Mouse (Mus musculus) forelimb bud, embryonic 11.5 days (tissue): ENCODE data around the gene Zdhhc1.

Source experiments
- DNase-seq: peaks from one replicate; pipeline ENCODE4 v3.0.0-alpha.2; 2012; ENCODE audit warnings: low read depth, low spot score

Zdhhc1 gene

DNA sequence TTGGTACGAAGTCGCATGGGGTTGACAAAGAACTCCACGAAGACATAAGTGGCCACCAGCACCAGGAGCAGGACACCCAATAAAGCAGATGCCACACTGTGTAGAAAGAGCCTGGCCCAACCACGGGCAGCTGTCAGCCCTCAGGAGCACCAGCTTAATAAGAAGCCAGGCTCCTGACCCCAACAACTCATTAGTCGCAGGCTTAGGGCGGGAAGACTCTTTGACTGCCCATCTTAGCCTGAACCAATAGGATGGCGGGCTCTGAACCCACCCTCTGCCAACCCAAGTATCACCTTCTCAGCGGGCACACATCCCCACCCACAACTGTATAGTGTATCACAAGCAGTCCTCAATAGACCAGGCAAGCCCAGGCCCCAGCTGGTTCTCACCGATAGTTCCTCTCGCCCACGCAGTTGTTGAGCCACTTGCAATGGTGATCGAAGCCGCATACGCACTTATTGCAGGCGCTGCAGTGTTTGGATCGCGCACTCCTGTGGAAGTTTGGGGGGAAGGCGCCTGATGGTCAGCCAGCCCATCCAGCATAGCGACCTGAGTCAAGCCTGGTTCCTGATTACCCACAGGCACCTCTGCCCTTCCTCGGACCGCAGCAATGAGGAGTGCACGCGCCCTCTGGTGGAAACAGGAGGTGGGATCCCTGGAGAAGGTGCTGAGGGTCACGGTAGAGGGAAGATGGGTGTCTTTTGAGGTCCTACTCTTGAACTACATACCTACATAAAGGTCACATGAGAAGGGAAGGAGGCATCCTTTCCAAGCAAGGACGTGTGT lies 19.9 kb downstream of the Zdhhc1 start:
- DNase-seq = no peak

DNA sequence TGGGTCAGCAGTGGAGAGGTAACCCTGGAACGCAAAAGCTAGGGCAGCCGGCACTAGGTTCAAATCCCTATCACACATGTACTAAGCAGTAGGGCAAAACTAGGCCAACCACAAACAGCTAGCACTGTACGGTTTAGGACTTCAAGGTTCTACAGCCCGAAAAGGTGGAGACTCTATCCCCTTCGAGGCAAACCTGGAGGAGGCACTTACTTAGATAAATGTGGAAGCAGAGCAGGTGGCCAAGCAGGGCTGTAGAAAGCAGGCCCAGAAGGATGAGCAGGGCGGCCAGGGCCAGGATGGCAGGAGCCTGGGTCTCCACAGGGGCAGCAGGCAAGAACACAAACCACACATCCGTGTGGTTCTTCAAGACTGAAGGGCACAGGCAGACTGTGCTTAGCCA lies 20.5 kb downstream of the Zdhhc1 start:
- no peak for DNase-seq

DNA sequence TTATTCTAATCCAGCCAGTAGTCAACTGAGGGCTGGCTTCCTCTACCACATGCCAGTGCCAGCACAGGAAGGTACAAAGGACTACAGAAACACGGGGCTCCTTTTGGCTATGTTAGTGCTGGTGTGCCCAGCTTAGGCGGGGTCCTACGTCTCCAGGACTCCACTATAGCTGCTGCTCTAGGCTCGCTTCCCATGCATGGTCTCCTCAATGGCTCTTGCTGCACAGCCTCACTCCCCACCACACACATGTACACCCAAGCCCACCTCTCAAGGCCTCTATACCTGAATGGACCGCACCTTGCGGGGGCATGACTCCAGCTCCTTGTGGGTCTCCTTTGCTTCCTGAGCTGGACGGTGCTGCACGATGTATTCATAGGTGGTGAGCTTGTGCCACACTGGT lies 21.0 kb downstream of the Zdhhc1 start:
- no peak for DNase-seq

DNA sequence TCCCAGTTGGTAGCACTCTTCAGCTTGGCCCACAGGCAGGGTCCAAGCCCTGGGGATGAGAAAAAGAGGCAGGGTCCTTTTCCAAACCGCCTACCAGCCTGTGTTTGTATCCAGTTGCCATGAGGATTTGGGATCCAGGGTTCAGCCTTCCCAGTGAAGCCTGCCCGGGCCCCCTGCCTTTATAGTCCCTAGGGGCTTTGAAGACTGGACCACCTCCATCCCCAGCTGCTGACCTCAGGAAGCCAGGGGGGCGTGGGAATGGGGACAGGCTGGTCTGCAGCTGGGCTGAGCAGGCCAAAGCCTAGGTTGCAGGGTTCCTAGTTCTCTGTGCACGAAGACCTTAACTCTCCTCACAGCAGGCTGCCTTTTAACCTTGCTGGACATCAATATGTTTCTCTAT lies 21.4 kb downstream of the Zdhhc1 start:
- no peak for DNase-seq

DNA sequence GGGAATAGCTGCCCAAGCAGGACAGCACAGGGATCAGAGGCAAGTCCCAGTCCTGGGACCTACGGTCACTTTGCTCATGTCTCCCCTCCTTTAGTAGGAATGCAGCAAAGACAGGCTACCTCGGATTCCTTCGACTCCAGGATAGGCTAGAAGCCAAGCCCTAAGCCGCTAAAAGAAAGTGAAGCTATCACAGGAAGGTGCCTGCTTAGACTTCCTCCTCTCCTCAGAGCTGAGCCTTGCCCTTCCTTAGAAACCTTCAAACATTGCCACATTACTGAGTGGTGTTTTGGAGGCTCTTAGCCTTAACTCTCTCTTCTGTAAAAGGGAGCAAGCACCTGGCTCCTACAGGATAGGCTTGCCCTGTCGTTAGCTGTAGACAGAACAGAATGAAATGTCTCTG lies 22.0 kb downstream of the Zdhhc1 start:
- no peak for DNase-seq

DNA sequence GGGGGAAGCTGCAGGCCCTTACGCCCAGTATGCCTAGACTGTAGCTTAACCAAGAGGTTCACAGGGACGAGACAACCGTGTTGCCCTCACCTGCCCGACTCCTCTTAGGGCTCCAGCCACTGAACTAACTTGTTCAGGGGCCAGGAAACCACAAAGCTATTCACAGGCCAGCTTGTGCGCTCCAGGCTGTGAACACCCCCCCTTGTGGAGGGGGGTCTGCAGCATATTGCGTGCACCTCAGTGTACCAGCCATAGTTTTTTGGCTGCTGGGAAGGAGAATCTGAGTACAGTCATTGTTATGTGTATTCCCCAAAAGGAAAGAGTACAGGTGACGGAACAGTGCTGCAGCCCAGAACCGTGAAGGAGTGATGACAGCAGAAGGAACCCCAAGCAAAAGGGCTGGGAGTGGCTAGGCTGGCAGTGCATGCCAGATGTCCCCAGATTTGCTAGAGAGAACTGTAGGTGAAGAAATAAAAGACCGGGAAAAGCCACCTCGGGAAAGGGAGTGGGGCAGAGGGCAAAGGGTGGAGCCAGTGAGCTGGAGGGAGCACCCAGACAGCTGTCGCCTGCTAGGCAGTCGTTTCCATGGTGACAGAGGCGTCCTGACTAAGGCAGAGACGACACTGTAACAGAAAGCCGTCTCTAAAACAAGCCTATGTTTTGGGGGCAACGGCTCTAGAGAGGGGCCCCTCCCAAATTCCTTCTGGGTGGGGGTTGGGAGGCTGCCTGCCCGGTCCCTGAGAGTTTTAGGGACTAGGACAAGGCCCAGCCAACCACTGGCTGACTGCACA lies 22.7 kb downstream of the Zdhhc1 start:
- peak; percentile 63 for DNase-seq

DNA sequence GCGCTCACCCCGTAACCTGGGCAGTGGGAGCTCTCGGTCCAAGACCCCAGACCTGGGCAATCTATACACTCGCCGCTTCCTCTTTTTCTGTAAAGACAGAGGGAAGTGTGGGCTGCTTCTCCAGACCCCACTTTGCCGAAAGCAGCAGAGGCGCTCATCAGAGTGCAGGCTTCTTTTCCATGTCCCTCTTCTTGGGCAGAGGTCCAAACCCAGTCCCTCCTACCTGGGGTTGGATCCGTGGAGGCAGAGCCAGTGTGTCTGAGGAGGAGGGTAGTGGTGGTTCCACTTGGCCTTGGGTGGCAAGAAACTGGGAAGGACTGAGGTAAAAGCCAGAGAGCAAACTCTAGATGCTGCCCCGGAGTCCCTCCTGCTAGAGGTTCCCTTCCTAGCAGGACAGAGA lies 23.7 kb downstream of the Zdhhc1 start:
- DNase-seq = no peak

DNA sequence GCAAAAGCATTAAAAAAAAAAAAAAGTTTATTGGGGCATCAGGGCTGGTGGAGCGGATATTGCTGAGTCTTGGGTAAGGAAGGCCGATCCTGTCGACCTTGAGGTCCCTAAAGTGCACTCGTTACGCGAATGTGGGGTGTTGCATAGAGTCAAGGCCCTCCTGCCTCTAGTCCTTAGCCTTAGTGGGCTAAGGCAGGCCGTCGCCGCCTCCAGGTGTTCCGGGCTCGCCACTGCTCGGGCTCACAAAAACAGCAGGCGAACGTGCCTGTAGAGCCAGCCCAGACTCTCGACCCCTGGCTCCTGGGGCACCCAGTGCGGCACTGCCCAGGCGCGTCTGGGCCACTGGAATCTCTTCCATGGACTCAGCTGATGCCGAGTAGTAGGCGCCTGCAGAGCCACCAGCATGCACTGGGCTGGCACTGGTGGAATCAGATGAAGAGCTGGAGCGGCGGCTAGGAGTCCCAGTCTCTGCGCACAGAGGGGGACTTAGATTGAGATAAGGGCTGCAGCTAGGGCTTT lies 24.2 kb downstream of the Zdhhc1 start:
- DNase-seq = no peak

DNA sequence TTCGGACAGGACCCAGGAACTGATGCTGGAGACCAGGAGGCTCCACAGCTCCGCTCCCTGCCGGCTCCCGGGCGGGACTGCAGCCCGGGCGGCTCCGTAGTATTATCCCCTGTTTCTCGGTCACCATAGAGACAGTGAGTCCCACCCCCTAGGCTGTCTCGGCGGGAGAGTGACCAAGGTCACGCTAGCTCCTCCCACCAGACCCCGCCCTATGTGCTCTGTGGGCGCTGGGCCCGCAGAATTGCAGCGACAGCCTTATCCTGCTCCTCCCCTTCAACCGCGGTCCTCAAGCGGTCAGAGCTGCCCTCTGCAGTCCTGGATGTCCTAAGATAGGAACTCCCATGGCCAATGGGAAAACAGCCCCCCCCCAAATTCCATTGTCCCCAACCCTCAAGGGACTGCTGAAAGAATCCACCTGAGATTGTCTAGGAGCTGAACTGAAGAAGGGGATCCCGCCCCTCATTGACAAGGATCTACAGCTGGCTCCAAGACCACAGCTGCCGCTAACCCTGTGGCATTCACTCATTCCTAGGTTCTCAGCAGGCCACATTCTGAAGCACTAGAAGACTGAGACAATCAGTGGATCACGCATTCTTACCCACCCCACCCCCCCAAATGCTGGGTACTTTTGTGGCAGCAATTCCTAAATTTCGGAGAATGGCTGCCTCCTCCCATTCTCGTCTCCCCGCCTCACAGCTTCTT lies 25.2 kb downstream of the Zdhhc1 start, which contains the start of gene Tppp3:
Gene Tppp3, minus strand, starts transcription at position 213 of the 702 bp plus-strand sequence.
- DNase-seq = peak; percentile 94

DNA sequence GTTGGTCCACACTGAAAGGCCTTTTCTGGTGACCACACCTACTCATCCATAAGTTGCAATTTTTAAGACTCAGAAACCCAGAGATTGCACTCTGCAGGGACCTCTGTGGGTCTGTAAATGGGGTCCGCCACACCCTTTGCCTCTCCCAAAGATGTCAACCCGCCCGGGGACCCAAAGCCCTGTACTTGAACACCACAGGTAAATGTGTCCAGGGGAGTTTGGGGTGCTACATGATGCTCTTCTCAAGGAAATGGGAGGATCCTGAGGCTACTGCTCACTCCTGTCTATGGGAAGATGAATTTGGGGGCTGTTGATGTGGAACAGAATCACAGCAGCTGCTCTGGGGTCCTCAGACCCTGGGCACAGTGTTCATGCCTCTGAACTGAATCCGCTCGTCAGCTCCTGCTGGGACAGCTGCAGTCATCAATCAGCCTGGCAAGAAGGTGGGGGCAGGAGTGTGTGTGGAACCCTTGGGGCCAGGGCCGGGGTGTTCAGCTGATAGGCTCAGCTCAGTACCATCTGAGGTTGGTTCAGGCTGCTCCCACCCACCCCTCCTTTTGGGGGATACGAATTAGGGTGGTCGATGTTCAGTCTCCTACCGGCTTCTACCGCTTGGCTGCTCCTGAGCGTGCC lies 25.9 kb downstream of the Zdhhc1 start:
- DNase-seq = no peak

DNA sequence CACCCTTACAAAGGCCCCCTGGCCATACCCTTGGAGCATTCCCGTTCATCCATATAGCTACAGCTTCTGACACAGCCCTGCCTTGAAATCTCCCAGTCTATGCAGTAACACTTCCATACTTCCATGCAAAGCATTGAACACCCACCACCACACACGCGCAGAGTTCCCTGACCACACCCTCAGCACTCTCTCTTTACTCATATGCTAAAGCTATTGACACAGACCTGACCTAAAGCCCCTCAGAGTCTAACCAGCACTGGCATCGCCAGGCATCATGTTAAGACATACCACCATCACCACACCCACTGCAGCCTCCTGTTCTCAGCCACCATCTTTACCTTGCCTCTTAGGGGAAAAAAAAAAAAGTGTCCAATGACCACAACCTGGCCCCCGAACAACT lies 26.4 kb downstream of the Zdhhc1 start:
- no peak for DNase-seq

DNA sequence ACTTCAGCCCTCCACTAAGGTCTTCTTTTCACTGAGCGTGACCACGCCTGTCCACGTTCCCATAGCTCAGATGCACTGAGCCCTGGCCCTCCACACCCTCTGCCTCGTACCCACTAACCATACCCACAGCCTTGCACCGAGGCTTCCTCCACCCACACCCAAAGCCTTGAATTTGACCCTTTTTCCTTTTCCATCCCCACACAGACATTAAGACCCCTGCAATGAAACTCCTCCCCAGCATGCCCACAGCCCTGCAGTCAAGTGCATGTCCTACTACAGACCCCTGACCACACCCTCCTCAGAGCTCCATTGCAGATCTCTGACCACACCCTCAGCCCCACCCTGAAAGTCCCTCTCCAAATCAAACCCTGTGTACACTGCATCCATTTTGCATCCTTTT lies 26.9 kb downstream of the Zdhhc1 start:
- DNase-seq = no peak

DNA sequence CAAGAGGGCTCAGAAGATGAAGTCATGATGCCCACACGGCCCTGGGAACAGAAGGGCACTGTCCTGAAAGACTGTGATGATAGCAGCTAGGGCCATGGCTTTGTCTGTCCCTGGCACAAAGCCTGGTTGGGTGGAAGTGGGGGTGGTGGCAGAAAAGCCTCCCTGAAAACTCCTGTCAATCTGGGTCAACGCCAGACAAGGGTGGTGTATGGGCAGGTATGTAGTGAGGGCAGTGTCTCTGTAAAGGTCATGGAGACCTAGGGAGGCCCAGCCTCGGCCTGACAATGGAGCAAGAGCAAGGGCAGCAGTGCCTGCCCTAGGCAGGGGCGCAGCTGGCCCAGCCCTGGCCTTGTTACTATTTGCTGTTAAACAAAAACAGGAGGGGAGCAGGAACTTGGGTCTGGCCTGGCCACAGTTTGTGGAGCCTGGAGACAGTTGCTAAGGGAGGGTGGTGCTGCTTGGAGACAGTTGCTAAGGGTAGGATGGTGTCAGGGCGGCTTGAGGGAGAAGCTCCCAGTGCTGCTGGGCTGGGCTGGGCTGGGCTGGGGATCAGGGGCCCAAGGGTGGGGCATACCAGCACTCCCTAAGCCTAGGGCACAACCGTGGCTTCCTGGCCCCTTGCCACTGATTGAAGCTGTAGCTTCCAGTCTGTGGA lies 27.5 kb downstream of the Zdhhc1 start:
- peak; percentile 52 for DNase-seq

DNA sequence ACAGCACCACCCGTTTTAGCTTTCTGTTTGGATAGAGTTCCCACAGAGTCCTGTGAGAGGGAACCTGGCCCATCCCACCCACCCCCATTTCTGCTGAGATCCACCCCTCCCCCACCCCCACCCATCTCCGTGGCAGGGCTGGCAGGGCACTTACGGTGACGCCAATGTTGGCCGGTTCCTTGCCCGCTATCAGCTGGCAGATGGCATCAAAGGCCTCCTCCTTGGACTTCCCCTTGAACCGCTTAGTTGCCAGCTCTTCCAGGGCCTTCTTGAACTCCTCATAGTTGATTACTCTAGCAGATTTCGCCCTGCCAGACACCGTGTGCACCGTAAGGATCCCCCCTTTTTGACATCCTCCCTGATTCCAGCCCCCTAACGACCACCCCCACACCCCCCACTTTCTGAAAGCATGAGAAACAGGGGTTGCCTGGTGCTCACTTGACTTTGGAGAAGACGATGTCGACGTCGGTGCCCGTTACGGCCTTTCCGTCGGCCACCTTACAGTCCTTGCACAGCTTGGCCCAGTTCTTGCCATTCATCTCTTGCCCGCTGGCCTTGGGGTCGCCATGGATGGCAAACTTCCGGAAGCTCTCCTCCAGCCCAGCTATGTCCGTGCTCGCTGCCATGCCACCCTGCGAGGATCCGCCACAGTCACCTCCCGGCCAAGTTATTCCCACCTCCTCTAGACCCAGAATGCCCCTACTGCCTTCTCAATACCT lies 28.5 kb downstream of the Zdhhc1 start:
- DNase-seq = no peak

DNA sequence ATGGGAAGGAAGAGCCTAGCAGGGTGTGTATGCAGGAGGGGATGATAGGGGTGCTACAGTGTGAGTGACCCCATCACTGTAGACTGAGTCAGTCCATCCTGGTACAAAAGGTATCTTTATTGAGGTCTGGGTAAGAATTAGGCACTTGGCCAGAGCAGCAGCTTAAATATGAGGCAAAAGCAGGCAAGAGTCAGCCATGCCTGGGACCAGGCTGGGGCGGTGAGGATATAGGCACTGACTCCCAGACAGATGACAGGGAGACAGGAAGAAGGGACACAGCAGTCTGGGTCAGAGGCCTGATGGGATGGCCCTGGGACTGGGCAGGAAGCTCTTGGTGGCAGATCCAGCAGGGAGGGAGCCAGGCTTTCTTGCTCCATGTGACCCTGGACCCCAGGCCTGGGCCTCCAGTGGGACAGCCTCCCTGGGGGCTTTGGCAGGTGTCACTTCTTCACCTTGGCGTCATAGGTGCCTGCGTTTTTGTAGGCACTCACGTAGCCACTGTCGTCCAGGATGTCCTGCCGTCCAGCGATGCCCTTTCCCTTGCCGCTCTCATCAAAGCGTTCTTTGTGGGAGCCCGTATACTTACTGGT lies 29.2 kb downstream of the Zdhhc1 start:
- DNase-seq = no peak

DNA sequence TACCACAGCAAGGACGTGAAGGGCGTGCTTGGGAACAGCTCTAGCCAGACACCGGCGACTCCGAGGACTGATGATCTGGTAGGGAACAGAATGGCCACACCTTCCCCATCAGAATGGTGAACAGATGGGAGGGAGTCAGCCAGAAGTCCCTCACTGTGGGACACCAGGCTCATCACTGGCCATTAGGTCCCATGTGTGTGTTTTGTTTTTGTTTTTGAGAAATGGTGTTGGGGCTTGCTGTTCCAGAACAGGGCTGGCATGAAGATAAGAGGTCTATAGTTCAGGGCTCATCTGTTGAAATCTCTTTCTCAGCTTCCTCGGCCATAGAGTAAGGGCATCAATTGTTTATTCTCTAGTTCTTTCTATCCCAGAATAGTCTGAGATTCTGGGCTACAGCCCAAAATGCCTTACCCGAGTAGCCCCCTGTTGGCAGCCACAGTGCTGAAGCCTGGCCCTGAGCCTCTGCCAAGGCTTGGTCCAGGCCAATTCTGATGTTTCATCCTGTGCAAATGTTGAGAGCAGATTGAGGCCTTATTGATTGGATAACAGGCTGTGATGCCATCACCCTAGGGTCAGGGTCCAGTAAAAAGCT lies 29.9 kb downstream of the Zdhhc1 start:
- DNase-seq = no peak

DNA sequence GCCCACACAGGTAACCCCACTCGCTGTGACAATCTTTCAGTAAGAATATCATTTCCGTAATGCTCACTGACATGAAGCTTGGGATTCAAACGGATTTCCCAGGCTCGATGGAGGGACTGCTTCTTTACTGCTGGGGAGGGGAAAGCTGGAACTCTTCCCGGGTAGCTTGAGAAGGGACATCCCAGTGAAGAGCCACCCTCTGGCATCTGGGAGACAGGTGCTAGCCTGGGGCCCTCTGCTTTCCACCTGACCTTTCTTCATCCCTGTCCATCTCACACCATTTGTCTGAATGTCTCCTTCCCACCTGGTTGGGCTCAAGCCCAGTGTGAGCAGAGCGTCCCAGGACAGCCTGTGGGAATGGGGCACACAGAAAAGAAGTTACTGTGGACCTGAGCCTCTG lies 30.5 kb downstream of the Zdhhc1 start:
- no peak for DNase-seq

DNA sequence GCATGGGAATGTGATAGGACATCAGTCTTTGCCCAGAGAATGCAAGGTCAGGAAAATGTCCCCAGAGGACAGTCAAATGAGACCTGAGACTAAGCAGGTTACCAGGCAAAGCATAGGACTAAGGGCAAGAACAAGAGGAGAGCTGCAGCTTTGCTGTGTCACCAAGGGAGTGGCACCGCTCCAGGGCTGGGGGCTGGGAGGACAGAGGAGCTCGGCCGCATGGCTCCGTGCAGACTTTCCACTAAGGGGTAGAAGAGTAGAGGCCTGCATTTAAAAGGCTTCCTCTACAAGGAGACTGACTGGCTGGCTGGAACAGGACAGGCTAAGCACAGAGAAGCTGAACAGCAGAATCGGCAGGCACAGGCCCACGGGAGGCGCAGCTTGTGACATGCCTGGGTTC lies 32.1 kb downstream of the Zdhhc1 start:
- DNase-seq = no peak

DNA sequence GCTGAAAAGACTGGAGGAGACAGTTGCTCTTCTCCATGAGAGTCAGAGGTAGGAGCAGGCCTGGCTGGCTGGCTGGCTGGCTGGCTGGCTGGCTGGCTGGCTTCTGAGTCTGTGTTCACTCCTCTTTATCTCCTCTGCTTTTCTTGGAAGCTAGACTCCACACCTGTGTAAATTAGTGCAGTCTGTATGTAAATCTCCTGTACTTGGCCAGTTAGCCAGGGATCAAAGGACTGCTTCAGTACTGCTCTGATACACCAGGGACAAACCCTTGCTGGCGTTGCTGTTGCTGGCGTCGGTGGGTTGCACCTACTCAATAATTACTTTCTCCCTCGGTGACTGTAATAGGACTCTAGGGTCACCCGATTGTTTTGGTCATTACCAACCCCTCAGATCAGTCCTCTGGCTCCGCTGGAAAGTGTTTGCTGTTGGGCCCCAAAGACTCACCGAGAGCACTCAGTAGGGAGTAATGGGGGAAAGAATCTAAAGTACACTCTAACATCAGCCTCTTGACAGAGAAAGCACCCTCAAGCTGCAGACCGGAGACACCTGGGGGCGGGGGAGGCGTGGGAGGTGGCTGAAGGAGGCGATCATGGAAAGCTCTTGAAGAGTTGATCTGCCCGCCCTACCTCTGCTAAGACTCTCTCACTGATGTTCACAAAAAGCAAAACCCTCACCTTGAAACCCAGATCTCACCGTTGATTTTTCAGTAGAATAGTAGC lies 35.5 kb downstream of the Zdhhc1 start:
- no peak for DNase-seq
